Mouse (Mus musculus) forebrain, embryonic 14.5 days (tissue): ENCODE measurements at regions not wholly inside any gene's neighbourhood (a gene's known extent, or its start where the extent isn't known, plus 50 kb on each side); places are given as distances from the start of the nearest gene placed in this dataset.
A peak's percentile ranks its signal among the peaks of the same experiment; 100 is the strongest.

Experiments used
- ATAC-seq: fragments of 200-750 bp; cut with Nextera tagmentation; 2 replicates; pipeline ENCODE4 v1.8.0; 2017; ENCODE audit warnings: mild to moderate bottlenecking, moderate library complexity
- DNase-seq: peaks from one replicate; pipeline ENCODE4 v3.0.0-alpha.2; 2015; ENCODE audit warnings: low spot score
- H3K27ac ChIP-seq: fragments of 300-500 bp; sonication (generic); 2 replicates; pipeline ENCODE4 v1.5.1; 2014; ENCODE audit warnings: low read depth, mild to moderate bottlenecking, control low read depth, low read length, moderate library complexity
- H3K27me3 ChIP-seq: fragments of 300-500 bp; sonication (generic); replicated peaks from 2 replicates; pipeline ENCODE4 v1.6.1; 2014; ENCODE audit warnings: low read length, control low read depth, mixed read lengths; ENCODE audit not compliant: control insufficient read depth, insufficient read depth
- H3K36me3 ChIP-seq: fragments of 300-500 bp; sonication (generic); 2 replicates; pipeline ENCODE4 v1.6.1; 2014; ENCODE audit warnings: low read length, control low read depth; ENCODE audit not compliant: control insufficient read depth, insufficient read depth
- H3K4me1 ChIP-seq: fragments of 300-500 bp; sonication (generic); 2 replicates; pipeline ENCODE4 v1.6.1; 2014; ENCODE audit warnings: antibody characterized with exemption, low read length, control low read depth; ENCODE audit not compliant: control insufficient read depth, insufficient read depth
- H3K4me2 ChIP-seq: fragments of 300-500 bp; sonication (generic); 2 replicates; pipeline ENCODE4 v1.6.1; 2014; ENCODE audit warnings: mild to moderate bottlenecking, control low read depth, low read length
- H3K4me3 ChIP-seq: fragments of 300-500 bp; sonication (generic); 2 replicates; pipeline ENCODE4 v1.5.1; 2014; ENCODE audit warnings: low read depth, low read length, control low read depth
- H3K9ac ChIP-seq: fragments of 300-500 bp; sonication (generic); 2 replicates; pipeline ENCODE4 v1.6.1; 2014; ENCODE audit warnings: mild to moderate bottlenecking, low read length, control low read depth, moderate library complexity
- H3K9me3 ChIP-seq: fragments of 300-500 bp; sonication (generic); replicated peaks from 2 replicates; pipeline ENCODE4 v1.6.1; 2016; ENCODE audit warnings: low read length, control low read depth, mixed read lengths; ENCODE audit not compliant: control insufficient read depth
- WGBS: fragments of 180-500 bp; shearing (Covaris S2); extraction: QIAGEN DNeasy Blood & Tissue Kit; methylation state at CpG from one replicate; pipeline ENCODE4 v1.1.7; 2014; 5-methylcytosine and 5-hydroxymethylcytosine counted together

- no peak overlapping the region for H3K4me2 ChIP-seq
- H3K9me3 ChIP-seq, result no peaks in the 10 kb centered on the region
- H3K4me1 ChIP-seq, result no peaks in the 10 kb centered on the region
- no peak overlapping the region for H3K9ac ChIP-seq
- 59% methylated on average over 4 of the region's 4 CpGs for WGBS
- no peaks in the 10 kb centered on the region for H3K27me3 ChIP-seq
- H3K36me3 ChIP-seq, result no peaks in the 10 kb centered on the region
- ATAC-seq (peak; percentile 85), DNase-seq (peak; percentile 70)
- H3K27ac ChIP-seq, result 0 out of 2 replicates have a peak overlapping the region, but pooled peaks have one; percentile 30
- no peak overlapping the region for H3K4me3 ChIP-seq
Measured at GRCm38 (mm10) chr17:69736379-69737096, 232.3 kb upstream of the Dlgap1 start.

GRCm38 (mm10) chr17:69769002-69769421, 199.9 kb upstream of the Dlgap1 start:
- DNase-seq (peak; percentile 78), ATAC-seq (peak; percentile 84)
- Histone ChIP-seq H3K4me1 (0 out of 2 replicates have a peak, but pooled peaks cover 2% of the 10 kb centered on the region), H3K9ac (no peak overlapping the region), H3K4me2 (no peak overlapping the region), H3K9me3 (no peaks in the 10 kb centered on the region), H3K27ac (0 out of 2 replicates have a peak overlapping the region, but pooled peaks have one; percentile 15), H3K36me3 (no peaks in the 10 kb centered on the region), H3K4me3 (no peak overlapping the region), H3K27me3 (no peaks in the 10 kb centered on the region)
- 53% methylated on average over 8 of the region's 8 CpGs for WGBS

GRCm38 (mm10) chr17:69770046-69770445, 198.8 kb upstream of the Dlgap1 start:
- Histone ChIP-seq H3K27ac (peak overlapping the region; percentile 15; the same call in 1 of the 2 replicates), H3K9me3 (no peaks in the 10 kb centered on the region), H3K4me2 (no peak overlapping the region), H3K36me3 (no peaks in the 10 kb centered on the region), H3K4me3 (no peak overlapping the region), H3K9ac (no peak overlapping the region), H3K27me3 (no peaks in the 10 kb centered on the region), H3K4me1 (0 out of 2 replicates have a peak, but pooled peaks cover 2% of the 10 kb centered on the region)
- DNase-seq (peak; percentile 78), ATAC-seq (peak; percentile 83)
- 57% methylated on average over 4 of the region's 4 CpGs for whole genome bisulfite sequencing

- Histone ChIP-seq H3K36me3 (no peaks in the 10 kb centered on the region), H3K4me3 (no peak overlapping the region), H3K9ac (no peak overlapping the region), H3K9me3 (no peaks in the 10 kb centered on the region), H3K4me1 (no peaks in the 10 kb centered on the region), H3K4me2 (no peak overlapping the region), H3K27me3 (no peaks in the 10 kb centered on the region), H3K27ac (no peak overlapping the region)
- DNase-seq (peak; percentile 56), ATAC-seq (peak; percentile 58; the same call in 1 of the 2 replicates)
- WGBS, result 83% methylated on average over 1 of the region's 1 CpGs
Measured at GRCm38 (mm10) chr17:69781201-69781600, 187.7 kb upstream of the Dlgap1 start.

- H3K4me2 ChIP-seq, result no peak overlapping the region
- WGBS, result 90% methylated on average over 3 of the region's 3 CpGs
- no peaks in the 10 kb centered on the region for H3K4me1 ChIP-seq
- no peak overlapping the region for H3K4me3 ChIP-seq
- DNase-seq (no peak), ATAC-seq (no peak)
- no peaks in the 10 kb centered on the region for H3K9me3 ChIP-seq
- no peak overlapping the region for H3K9ac ChIP-seq
- no peak overlapping the region for H3K27ac ChIP-seq
- H3K27me3 ChIP-seq, result no peaks in the 10 kb centered on the region
- no peaks in the 10 kb centered on the region for H3K36me3 ChIP-seq
Measured at GRCm38 (mm10) chr17:69786985-69787384, 181.9 kb upstream of the Dlgap1 start.

GRCm38 (mm10) chr17:69821473-69821872, 147.4 kb upstream of the Dlgap1 start:
- Histone ChIP-seq H3K4me2 (no peak overlapping the region), H3K27ac (no peak overlapping the region), H3K9ac (no peak overlapping the region), H3K9me3 (no peaks in the 10 kb centered on the region), H3K4me1 (no peaks in the 10 kb centered on the region), H3K36me3 (no peaks in the 10 kb centered on the region), H3K4me3 (no peak overlapping the region), H3K27me3 (no peaks in the 10 kb centered on the region)
- 66% methylated on average over 5 of the region's 5 CpGs for WGBS
- ATAC-seq (no peak), DNase-seq (peak; percentile 3)

GRCm38 (mm10) chr17:69821901-69822300, 147.0 kb upstream of the Dlgap1 start:
- no peaks in the 10 kb centered on the region for H3K36me3 ChIP-seq
- no peaks in the 10 kb centered on the region for H3K9me3 ChIP-seq
- H3K4me3 ChIP-seq, result no peak overlapping the region
- H3K4me1 ChIP-seq, result no peaks in the 10 kb centered on the region
- ATAC-seq (no peak), DNase-seq (no peak)
- no peak overlapping the region for H3K27ac ChIP-seq
- H3K4me2 ChIP-seq, result no peak overlapping the region
- no peaks in the 10 kb centered on the region for H3K27me3 ChIP-seq
- WGBS, result 89% methylated on average over 2 of the region's 2 CpGs
- no peak overlapping the region for H3K9ac ChIP-seq

- no peaks in the 10 kb centered on the region for H3K36me3 ChIP-seq
- ATAC-seq (no peak), DNase-seq (no peak)
- no peak overlapping the region for H3K4me3 ChIP-seq
- 81% methylated on average over 1 of the region's 1 CpGs for WGBS
- no peaks in the 10 kb centered on the region for H3K9me3 ChIP-seq
- no peaks in the 10 kb centered on the region for H3K4me1 ChIP-seq
- H3K27me3 ChIP-seq, result no peaks in the 10 kb centered on the region
- no peak overlapping the region for H3K4me2 ChIP-seq
- H3K27ac ChIP-seq, result no peak overlapping the region
- H3K9ac ChIP-seq, result no peak overlapping the region
Measured at GRCm38 (mm10) chr17:69822921-69823320, 146.0 kb upstream of the Dlgap1 start.

- H3K4me1 ChIP-seq, result no peaks in the 10 kb centered on the region
- no peaks in the 10 kb centered on the region for H3K36me3 ChIP-seq
- no peak overlapping the region for H3K27ac ChIP-seq
- H3K9ac ChIP-seq, result no peak overlapping the region
- H3K4me2 ChIP-seq, result no peak overlapping the region
- WGBS, result 75% methylated on average over 5 of the region's 5 CpGs
- peak; percentile 12; the same call in 1 of the 2 replicates for ATAC-seq
- no peaks in the 10 kb centered on the region for H3K9me3 ChIP-seq
- H3K4me3 ChIP-seq, result no peak overlapping the region
- peak; percentile 17 for DNase-seq
- H3K27me3 ChIP-seq, result no peaks in the 10 kb centered on the region
Measured at GRCm38 (mm10) chr17:69841308-69841707, 127.6 kb upstream of the Dlgap1 start.
